Mouse (Mus musculus) natural killer cell, adult 2 months (primary cell): Measurements from ENCODE around the gene Cyb561d2.

Experiments used
- DNase-seq, 2 experiments: peaks; one replicate each; pipeline ENCODE4 v3.0.0; 2022; ENCODE audit warnings: low spot score in 2 of 2

The Cyb561d2 gene

GRCm38 (mm10) chr9:107550491-107551116 lies 8.6 kb upstream of the Cyb561d2 start:
- no peak for DNase-seq

- no peak for DNase-seq
These were observed 7.5 kb upstream of the Cyb561d2 start for GRCm38 (mm10) chr9:107549297-107550074.

- no peak for DNase-seq
These were observed 6.8 kb upstream of the Cyb561d2 start for GRCm38 (mm10) chr9:107548820-107549219.

GRCm38 (mm10) chr9:107547957-107548356 lies 6.0 kb upstream of the Cyb561d2 start:
- no peak for DNase-seq

GRCm38 (mm10) chr9:107547026-107547425 lies 5.0 kb upstream of the Cyb561d2 start, which contains the start of gene Zmynd10:
Zmynd10 (plus strand) TSS chr9:107547298.
- peak; percentile 73 to 84 for DNase-seq

GRCm38 (mm10) chr9:107545602-107546001 lies 3.6 kb upstream of the Cyb561d2 start:
- DNase-seq: peak; percentile 77 to 83

GRCm38 (mm10) chr9:107545199-107545598 lies 3.2 kb upstream of the Cyb561d2 start:
- DNase-seq: no peak

- DNase-seq: no peak
These were observed 2.7 kb upstream of the Cyb561d2 start for GRCm38 (mm10) chr9:107544729-107545128.

- DNase-seq: no peak
These were observed 2.3 kb upstream of the Cyb561d2 start for GRCm38 (mm10) chr9:107544196-107544700.

GRCm38 (mm10) chr9:107543299-107543698 lies 1.3 kb upstream of the Cyb561d2 start:
- no peak for DNase-seq

- no peak for DNase-seq
These were observed 728 bp upstream of the Cyb561d2 start for GRCm38 (mm10) chr9:107542721-107543120.

GRCm38 (mm10) chr9:107542352-107542686 lies 326 bp upstream of the Cyb561d2 start:
- DNase-seq: no peak

- no peak for DNase-seq
These were observed 988 bp downstream of the Cyb561d2 start for GRCm38 (mm10) chr9:107541005-107541404.

- DNase-seq: no peak
These were observed 1.6 kb downstream of the Cyb561d2 start for GRCm38 (mm10) chr9:107540420-107540819.

- no peak for DNase-seq
These were observed 2.1 kb downstream of the Cyb561d2 start for GRCm38 (mm10) chr9:107539940-107540339.

GRCm38 (mm10) chr9:107538711-107539110 lies 3.3 kb downstream of the Cyb561d2 start:
- no peak for DNase-seq

- no peak for DNase-seq
These were observed 3.8 kb downstream of the Cyb561d2 start for GRCm38 (mm10) chr9:107538231-107538630.

GRCm38 (mm10) chr9:107534408-107535202 lies 7.4 kb downstream of the Cyb561d2 start:
- DNase-seq: no peak

GRCm38 (mm10) chr9:107533791-107534407 lies 8.1 kb downstream of the Cyb561d2 start, which contains the start of gene Tmem115:
Tmem115 (plus strand) TSS chr9:107533945.
- DNase-seq: peak; percentile 86 to 90

- peak; percentile 84 to 85 for DNase-seq
These were observed 15.6 kb downstream of the Cyb561d2 start for GRCm38 (mm10) chr9:107526198-107527026.

- DNase-seq: no peak
These were observed 19.6 kb downstream of the Cyb561d2 start for GRCm38 (mm10) chr9:107522400-107522711.
